Mouse (Mus musculus) spleen, embryonic (tissue): ENCODE measurements around the gene Cyp2f2.

Source experiments
- CTCF ChIA-PET: fragments of 350-600 bp; sonication (Branson Sonifier 250); formaldehyde crosslinking; loops from one replicate; lab custom pipeline; 2022; lab: Charles Lee

The Cyp2f2 gene

GRCm38 (mm10) chr7:27119676-27120075, at the start of gene Cyp2f2:
Gene Cyp2f2, plus strand, starts transcription at chr7:27119909.
- CTCF ChIA-PET: no interaction called here

GRCm38 (mm10) chr7:27078641-27079040, 41.1 kb upstream of the Cyp2f2 start:
- CTCF ChIA-PET: no interaction called here

GRCm38 (mm10) chr7:27081625-27082024, 38.1 kb upstream of the Cyp2f2 start:
- CTCF ChIA-PET: no interaction called here

- CTCF ChIA-PET: interaction anchor here (0.6 kb wide), 1 partner anchor 12 kb away, joined by 8 read pairs; no protein-coding TSS in a partner anchor
Measured at GRCm38 (mm10) chr7:27091039-27091438, 28.7 kb upstream of the Cyp2f2 start.

- CTCF ChIA-PET: no interaction called here
Measured at GRCm38 (mm10) chr7:27092038-27092703, 27.5 kb upstream of the Cyp2f2 start.

- CTCF ChIA-PET: no interaction called here
Measured at GRCm38 (mm10) chr7:27092882-27093281, 26.8 kb upstream of the Cyp2f2 start.

GRCm38 (mm10) chr7:27104882-27105281, 14.8 kb upstream of the Cyp2f2 start:
- CTCF ChIA-PET: no interaction called here

GRCm38 (mm10) chr7:27110327-27110726, 9.4 kb upstream of the Cyp2f2 start:
- CTCF ChIA-PET: no interaction called here

GRCm38 (mm10) chr7:27111038-27111437, 8.7 kb upstream of the Cyp2f2 start:
- CTCF ChIA-PET: no interaction called here

GRCm38 (mm10) chr7:27111987-27112386, 7.7 kb upstream of the Cyp2f2 start:
- CTCF ChIA-PET: no interaction called here

- CTCF ChIA-PET: no interaction called here
Measured at GRCm38 (mm10) chr7:27118033-27118511, 1.6 kb upstream of the Cyp2f2 start.

- CTCF ChIA-PET: no interaction called here
Measured at GRCm38 (mm10) chr7:27124305-27124832, 4.7 kb downstream of the Cyp2f2 start.

GRCm38 (mm10) chr7:27124969-27125368, 5.3 kb downstream of the Cyp2f2 start:
- CTCF ChIA-PET: no interaction called here

DNA sequence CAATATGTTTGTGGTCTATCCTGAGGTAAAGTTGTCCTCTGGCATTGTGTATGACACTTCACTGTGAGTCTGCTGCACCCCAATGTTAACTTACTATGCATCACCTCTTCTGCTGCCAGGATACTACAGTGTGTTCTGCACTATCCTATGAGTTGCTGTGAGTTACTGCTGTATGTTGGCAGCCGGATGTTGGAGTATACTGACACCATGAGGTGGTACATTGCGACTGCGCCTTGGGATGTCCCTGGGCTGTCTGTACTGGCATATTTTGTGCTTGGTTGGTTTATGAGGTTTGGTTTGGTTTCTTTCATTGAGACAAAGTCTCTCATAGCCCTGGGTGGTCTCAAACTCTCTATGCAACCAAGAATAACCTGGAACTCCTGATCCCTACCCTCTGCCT, 8.5 kb downstream of the Cyp2f2 start:
- CTCF ChIA-PET: no interaction called here

DNA sequence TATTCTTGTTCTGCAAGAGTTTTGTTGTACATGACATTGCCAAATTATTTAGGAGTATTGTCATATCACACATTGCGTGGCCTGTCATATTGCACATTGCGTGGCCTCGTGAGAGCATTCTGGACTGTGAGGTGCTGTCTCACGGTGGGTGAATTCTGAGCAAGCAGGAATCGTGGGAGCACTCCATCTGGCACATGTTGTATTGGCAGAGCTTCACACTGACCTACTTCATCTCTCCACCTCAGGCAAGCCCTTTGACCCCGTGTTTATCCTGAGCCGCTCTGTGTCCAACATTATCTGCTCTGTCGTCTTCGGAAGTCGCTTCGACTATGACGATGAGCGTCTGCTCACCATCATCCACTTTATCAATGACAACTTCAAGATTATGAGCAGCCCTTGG, 9.2 kb downstream of the Cyp2f2 start:
- CTCF ChIA-PET: no interaction called here

DNA sequence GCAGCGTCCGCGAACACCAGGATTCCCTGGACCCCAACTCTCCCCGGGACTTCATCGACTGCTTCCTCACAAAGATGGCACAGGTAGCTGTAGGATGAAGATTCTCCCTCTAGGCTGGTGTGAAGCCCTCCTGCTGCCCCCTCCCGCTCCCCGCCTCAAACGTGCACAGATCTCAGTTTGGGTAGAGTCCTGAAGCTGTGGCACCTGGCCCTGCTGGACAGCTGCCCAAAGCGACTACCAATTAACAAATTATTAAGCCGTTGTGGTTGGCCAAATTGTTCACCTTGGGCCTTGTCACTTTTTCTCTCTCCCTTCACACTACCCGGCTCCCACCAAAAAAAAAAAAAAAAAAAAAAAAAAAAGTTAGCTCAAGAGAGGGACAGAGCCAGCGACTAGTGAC, 10.1 kb downstream of the Cyp2f2 start:
- CTCF ChIA-PET: no interaction called here

DNA sequence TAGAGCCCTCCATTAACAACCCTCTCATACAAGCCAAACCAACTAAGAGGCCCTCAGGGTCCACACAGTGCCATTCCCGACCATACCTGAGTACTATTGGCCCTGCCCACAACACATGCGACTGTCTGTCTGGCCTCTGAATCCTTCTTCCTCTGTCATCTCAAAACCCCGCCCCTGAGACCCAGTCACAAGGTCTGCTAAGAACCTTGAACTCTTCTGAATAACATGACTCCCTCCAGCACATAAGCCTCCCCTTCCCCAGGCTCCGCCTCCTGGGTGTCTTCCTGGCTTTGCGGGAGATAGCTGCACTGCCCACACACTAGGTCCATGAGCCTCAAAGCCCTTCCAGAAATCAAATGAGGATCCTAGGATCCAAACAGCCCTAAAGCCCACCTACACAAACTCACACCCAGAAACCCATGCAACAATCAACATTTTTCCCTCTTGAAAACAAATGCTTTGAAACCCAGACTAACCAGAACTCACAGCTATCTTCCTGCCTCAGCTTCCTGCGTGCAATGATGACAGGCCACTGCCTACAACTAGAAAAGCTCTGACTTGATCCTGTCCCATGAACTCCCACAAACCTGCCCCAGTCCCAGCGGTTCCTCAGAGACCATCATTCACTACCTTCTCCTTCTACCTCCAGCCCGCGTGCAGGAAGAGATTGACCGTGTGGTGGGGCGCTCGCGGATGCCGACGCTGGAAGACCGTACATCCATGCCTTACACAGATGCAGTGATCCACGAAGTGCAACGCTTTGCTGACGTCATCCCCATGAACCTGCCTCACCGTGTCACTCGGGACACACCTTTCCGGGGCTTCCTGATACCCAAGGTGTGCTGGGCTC, 11.0 kb downstream of the Cyp2f2 start:
- CTCF ChIA-PET: interaction anchor here (0.6 kb wide), 1 partner anchor 25 kb away, joined by 8 read pairs; no protein-coding TSS in a partner anchor

DNA sequence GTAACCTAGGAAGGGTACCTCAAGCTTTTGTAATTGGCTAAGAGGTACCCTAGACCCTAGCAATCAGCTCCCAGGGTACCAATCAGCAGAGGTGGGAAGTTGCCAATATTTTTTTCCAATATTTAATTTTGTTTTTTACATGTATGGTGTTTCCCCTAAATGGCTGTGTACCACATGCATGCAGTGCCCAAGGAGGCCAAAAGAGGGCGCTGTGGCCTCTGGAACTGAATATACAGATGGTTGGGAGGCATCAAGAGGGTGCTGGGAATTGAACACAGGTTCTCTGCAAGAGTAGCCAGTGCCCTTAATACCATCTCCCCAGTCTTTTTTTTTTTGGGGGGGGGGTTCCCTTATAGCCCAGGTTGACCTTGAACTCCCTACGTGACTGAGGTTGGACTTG, 11.7 kb downstream of the Cyp2f2 start:
- CTCF ChIA-PET: no interaction called here

DNA sequence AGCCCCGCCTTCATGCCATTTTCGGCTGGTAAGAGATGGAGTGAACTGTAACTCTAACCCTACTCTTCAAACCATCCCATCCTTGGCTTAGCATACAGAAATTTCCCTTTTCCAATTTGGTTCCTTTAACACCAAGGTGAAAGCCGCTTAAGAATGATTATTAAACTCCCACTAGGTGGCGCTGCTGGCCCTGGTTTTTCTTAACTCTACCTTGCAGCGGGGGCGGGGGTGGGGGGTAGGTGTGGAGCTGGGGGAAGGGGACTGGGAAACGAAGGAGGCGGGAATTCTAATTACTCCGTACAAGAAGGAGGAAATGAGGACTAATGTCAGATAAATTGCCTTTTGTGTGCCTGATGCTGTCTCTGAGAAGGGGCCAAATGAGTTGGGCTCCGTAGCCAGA, 12.9 kb downstream of the Cyp2f2 start:
- CTCF ChIA-PET: no interaction called here

- CTCF ChIA-PET: no interaction called here
Measured at GRCm38 (mm10) chr7:27133156-27133555, 13.4 kb downstream of the Cyp2f2 start.

- CTCF ChIA-PET: no interaction called here
Measured at GRCm38 (mm10) chr7:27133757-27134156, 14.0 kb downstream of the Cyp2f2 start.

- CTCF ChIA-PET: no interaction called here
Measured at GRCm38 (mm10) chr7:27136410-27136996, 16.8 kb downstream of the Cyp2f2 start.
